Mouse (Mus musculus): ENCODE data around the gene Gm6356.
"Not testable (repeated sequence)": the region's sequence is repeated elsewhere in the genome, so short reads cannot be mapped to it uniquely, and the experiment has no call there.

Gm6356 gene

DNA sequence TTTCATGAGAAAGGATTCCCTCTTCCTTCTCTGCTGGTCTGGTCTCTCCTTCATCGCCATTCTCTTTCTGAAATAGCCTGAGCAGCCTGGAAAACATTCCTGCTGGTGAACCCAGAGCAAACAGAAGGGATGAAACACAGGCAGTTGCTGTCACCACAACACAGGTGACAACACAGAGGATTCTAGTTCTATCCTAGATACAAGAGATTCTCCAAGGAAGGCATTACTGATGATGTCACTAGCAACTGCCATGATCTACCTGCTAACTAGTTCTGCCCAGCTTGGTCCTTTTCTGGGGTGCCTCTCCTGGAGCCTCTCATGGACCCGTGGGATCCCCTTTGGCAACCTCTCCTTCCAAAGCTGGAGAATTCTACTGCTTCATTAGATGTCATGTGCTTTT lies at the start of gene Gm6356:
Gm6356 (minus strand) TSS at position 101 of the 400 bp plus-strand sequence.
- DNase-seq = not testable (repeated sequence)

All from kidney, adult 18-20 months (tissue).